Mouse (Mus musculus) liver, embryonic 15.5 days (tissue): ENCODE measurements around the gene Hoxd11. TPM values are rescaled to one million over a fixed set of nuclear protein-coding genes. Genes with fewer than 3 reads are reported as not detected.

ENCODE experiments used
- ATAC-seq: fragments of 200-750 bp; cut with Nextera tagmentation; 2 replicates; pipeline ENCODE4 v1.8.0; 2017; ENCODE audit warnings: moderate number of reproducible peaks, mild to moderate bottlenecking, moderate library complexity; ENCODE audit not compliant: insufficient read depth
- H3K27ac ChIP-seq: fragments of 300-500 bp; sonication (generic); replicated peaks from 2 replicates; pipeline ENCODE4 v1.5.1; 2015; ENCODE audit warnings: mild to moderate bottlenecking, inconsistent platforms
- H3K27me3 ChIP-seq: fragments of 300-500 bp; sonication (generic); 2 replicates; pipeline ENCODE4 v1.6.1; 2015; ENCODE audit warnings: mild to moderate bottlenecking, inconsistent platforms
- H3K36me3 ChIP-seq: fragments of 300-500 bp; sonication (generic); replicated peaks from 2 replicates; pipeline ENCODE4 v1.6.1; 2015; ENCODE audit warnings: moderate library complexity, mild to moderate bottlenecking, inconsistent platforms
- H3K4me1 ChIP-seq: fragments of 300-500 bp; sonication (generic); replicated peaks from 2 replicates; pipeline ENCODE4 v1.6.1; 2015; ENCODE audit warnings: inconsistent platforms
- H3K4me2 ChIP-seq: fragments of 300-500 bp; sonication (generic); 2 replicates; pipeline ENCODE4 v1.6.1; 2015; ENCODE audit warnings: moderate library complexity, mild to moderate bottlenecking, inconsistent platforms
- H3K4me3 ChIP-seq: fragments of 300-500 bp; sonication (generic); replicated peaks from 2 replicates; pipeline ENCODE4 v1.5.1; 2015; ENCODE audit warnings: mild to moderate bottlenecking, inconsistent platforms
- H3K9ac ChIP-seq: fragments of 300-500 bp; sonication (generic); 2 replicates; pipeline ENCODE4 v1.6.1; 2015; ENCODE audit warnings: moderate library complexity, mild to moderate bottlenecking, inconsistent platforms
- H3K9me3 ChIP-seq: fragments of 300-500 bp; sonication (generic); replicated peaks from 2 replicates; pipeline ENCODE4 v1.6.1; 2016; ENCODE audit warnings: inconsistent platforms
- WGBS: fragments of 180-500 bp; shearing (Covaris S2); methylation state at CpG from one replicate; pipeline ENCODE4 v1.1.7; 2015; ENCODE audit warnings: mixed read lengths; ENCODE audit not compliant: insufficient replicate concordance; 5-methylcytosine and 5-hydroxymethylcytosine counted together
- polyA plus RNA-seq: library from polyadenylated mRNA; unstranded; fragments of >200 nt; fragmentation: Nextera tagmentation; extraction: Ambion mirVana; gene quantifications from 2 replicates; pipeline ENCODE4 v1.2.1, GENCODE M21; 2015

Gene Hoxd11
- polyA plus RNA-seq, 1 experiment from 2014 or later = not detected

DNA sequence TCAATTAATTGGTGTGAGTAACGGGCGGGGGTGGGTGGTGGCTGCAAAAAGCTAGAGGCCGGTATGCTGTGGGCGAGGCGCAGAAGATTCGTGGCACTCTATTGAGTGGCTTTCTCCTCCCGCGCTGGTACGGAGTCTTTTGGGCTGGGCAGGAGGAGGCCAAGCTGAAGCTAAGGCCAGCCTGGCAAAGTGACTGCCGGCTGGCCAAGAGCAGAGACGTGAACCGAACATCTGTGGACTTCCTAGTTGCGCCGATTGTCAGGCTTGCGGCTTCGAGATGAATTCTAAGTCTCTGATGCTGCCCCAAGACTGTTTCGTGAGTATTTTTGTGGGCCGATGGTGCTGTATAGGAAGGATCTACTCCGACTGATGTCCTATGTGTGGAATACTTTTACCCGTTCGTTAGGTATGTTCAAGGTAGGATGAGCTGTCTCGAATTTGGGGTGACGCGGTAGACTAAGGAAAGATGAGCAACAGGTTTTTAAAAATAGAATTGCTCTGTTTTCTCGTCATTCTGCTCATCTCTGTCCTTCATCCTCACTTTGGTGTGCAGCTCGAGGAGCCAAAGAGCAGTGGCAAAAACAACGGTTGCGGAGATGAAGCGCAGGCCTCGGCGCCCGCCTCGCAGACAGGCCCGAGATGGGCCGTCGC, 12.0 kb upstream of the Hoxd11 start:
- no peak for ATAC-seq
- WGBS = 4% methylated on average over 36 of the region's 36 CpGs
- Histone ChIP-seq H3K36me3 (no peaks in the 10 kb centered on the region), H3K4me3 (no peak overlapping the region), H3K4me2 (no peak overlapping the region), H3K27me3 (peaks cover 99% of the 10 kb centered on the region), H3K4me1 (no peaks in the 10 kb centered on the region; the same call in 1 of the 2 replicates), H3K9ac (no peak overlapping the region), H3K9me3 (no peaks in the 10 kb centered on the region), H3K27ac (no peak overlapping the region)

DNA sequence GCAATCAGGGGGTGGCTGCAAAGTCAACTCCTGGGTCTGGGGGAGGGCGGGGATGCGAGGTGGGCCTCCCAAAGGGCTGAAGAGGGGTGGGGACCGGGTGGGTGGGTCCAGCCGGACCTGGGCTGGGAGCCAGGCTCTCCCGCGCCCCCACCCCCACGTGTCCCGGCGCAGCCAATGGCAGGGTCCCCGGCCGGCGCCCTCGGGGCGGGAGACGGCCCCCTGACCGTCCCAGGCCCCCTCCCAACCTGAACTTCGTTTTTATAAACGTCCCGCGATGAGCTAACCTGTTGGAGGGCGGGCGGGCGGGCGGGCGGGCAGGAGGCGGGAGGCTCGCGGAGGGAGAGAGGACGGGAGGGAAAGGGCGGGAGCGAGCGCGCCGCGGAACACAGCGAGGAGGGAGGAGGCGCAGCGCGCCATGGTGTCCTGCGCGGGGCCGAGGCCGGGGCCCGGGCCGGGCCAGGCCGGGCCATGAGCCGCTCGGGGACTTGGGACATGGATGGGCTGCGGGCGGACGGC, 11.5 kb upstream of the Hoxd11 start, which contains the start of gene Hoxd13:
Hoxd13 (plus strand) TSS at position 469 of the 516 bp plus-strand sequence.
- Histone ChIP-seq H3K27ac (no peak within 1 kb of the TSS), H3K9ac (no peak within 1 kb of the TSS), H3K4me3 (peak within 1 kb of the TSS; percentile 37), H3K4me2 (peak within 1 kb of the TSS; percentile 54), H3K4me1 (no peaks in the 10 kb centered on the region; the same call in 1 of the 2 replicates), H3K27me3 (peaks cover 99% of the 10 kb centered on the region), H3K36me3 (no peaks in the 10 kb centered on the region), H3K9me3 (no peaks in the 10 kb centered on the region)
- no peak for ATAC-seq
- WGBS = 1% methylated on average over 46 of the region's 51 CpGs

DNA sequence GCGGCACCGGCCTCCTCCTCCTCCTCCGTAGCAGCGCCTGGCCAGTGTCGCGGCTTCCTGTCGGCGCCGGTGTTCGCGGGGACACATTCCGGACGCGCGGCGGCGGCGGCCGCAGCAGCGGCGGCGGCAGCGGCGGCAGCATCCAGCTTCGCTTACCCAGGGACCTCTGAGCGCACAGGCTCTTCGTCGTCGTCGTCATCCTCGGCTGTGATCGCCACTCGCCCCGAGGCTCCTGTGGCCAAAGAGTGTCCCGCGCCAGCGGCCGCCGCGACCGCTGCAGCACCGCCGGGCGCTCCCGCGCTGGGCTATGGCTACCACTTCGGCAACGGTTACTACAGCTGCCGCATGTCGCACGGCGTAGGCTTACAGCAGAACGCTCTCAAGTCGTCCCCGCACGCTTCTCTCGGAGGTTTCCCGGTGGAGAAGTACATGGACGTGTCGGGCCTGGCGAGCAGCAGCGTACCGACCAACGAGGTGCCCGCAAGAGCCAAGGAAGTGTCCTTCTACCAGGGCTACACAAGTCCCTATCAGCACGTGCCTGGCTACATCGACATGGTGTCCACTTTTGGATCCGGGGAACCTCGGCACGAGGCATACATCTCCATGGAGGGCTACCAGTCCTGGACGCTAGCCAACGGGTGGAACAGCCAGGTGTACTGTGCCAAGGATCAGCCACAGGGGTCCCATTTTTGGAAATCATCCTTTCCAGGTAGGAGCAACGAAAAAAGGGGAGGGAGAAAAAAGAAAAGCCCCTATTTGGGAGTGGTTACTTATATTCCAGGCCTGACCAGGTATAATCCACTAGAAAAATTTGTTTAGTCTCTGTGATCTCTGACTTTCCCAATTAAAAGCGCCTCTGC, 10.8 kb upstream of the Hoxd11 start:
- no peak overlapping the region for H3K27ac ChIP-seq
- ATAC-seq = no peak
- H3K27me3 ChIP-seq = peaks cover 99% of the 10 kb centered on the region
- 1% methylated on average over 67 of the region's 74 CpGs for WGBS
- peak overlapping the region; percentile 37 for H3K4me3 ChIP-seq
- peak overlapping the region; percentile 54 for H3K4me2 ChIP-seq
- no peaks in the 10 kb centered on the region for H3K36me3 ChIP-seq
- H3K9me3 ChIP-seq = no peaks in the 10 kb centered on the region
- no peak overlapping the region for H3K9ac ChIP-seq
- H3K4me1 ChIP-seq = no peaks in the 10 kb centered on the region; the same call in 1 of the 2 replicates

GRCm38 (mm10) chr2:74669230-74669578, 10.2 kb upstream of the Hoxd11 start:
- Histone ChIP-seq H3K27ac (no peak overlapping the region), H3K4me2 (no peak overlapping the region), H3K9ac (no peak overlapping the region), H3K4me1 (no peaks in the 10 kb centered on the region; the same call in 1 of the 2 replicates), H3K9me3 (no peaks in the 10 kb centered on the region), H3K27me3 (peaks cover 99% of the 10 kb centered on the region), H3K4me3 (no peak overlapping the region), H3K36me3 (no peaks in the 10 kb centered on the region)
- WGBS = 2% methylated on average over 3 of the region's 3 CpGs
- ATAC-seq = no peak

DNA sequence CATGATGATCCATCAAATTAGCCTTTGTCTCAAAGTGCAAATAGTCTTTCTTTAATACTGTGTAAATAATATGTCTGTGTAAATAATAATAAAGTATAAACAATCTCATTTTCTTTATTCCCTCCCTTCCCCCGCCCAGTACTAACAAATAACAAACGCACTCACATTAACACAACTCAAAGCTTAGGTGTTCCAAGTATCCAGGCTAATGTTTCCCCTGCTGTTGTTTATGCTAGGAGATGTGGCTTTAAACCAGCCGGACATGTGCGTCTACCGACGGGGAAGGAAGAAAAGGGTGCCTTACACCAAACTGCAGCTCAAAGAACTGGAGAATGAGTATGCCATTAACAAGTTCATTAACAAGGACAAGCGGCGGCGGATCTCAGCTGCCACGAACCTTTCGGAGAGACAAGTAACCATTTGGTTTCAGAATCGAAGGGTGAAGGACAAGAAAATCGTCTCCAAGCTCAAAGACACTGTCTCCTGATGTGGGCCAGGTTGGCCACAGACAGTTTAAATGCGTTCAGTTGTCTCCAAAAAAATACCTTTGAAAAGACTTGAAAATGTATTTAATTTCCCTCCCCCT, 9.6 kb upstream of the Hoxd11 start:
- Histone ChIP-seq H3K4me1 (no peaks in the 10 kb centered on the region; the same call in 1 of the 2 replicates), H3K9me3 (no peaks in the 10 kb centered on the region), H3K4me3 (no peak overlapping the region), H3K4me2 (no peak overlapping the region), H3K27ac (no peak overlapping the region), H3K9ac (no peak overlapping the region), H3K36me3 (no peaks in the 10 kb centered on the region), H3K27me3 (peaks cover 99% of the 10 kb centered on the region)
- ATAC-seq = no peak
- WGBS = 3% methylated on average over 14 of the region's 14 CpGs

DNA sequence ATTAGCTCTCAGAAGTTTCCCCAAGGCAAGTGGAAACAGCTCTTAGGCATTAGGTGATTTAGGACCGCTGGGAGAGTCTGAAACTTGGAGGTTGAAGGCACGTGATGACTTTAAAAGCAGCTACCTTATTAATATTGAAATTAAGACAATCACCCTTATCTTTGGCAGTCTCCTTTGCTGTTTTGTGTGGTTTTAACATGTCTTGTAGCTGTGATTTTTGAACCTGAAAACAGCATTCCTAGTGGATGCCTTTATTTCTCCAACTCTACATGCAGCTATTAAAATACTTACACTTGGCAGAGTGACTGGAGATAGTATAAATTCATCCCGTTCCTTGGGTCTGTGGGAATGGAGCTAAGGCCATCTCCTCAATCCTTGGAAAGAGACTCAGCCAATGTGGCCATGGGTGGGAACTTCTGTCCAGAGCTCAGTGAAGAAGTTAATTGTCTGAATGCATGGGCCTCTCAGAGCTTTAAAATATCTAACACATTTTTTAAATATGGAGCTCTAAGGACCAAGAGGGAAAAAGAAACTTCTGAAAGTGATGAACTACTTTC, 8.6 kb upstream of the Hoxd11 start:
- no peak for ATAC-seq
- Histone ChIP-seq H3K27ac (no peak overlapping the region), H3K9ac (no peak overlapping the region), H3K4me3 (no peak overlapping the region), H3K9me3 (no peaks in the 10 kb centered on the region), H3K27me3 (peaks cover 99% of the 10 kb centered on the region), H3K36me3 (no peaks in the 10 kb centered on the region), H3K4me2 (no peak overlapping the region), H3K4me1 (no peaks in the 10 kb centered on the region; the same call in 1 of the 2 replicates)
- WGBS = 6% methylated on average over 3 of the region's 3 CpGs

- H3K4me3 ChIP-seq = no peak overlapping the region
- no peaks in the 10 kb centered on the region; the same call in 1 of the 2 replicates for H3K4me1 ChIP-seq
- H3K9ac ChIP-seq = no peak overlapping the region
- no peak overlapping the region for H3K27ac ChIP-seq
- ATAC-seq = no peak
- WGBS = 3% methylated on average over 5 of the region's 5 CpGs
- no peaks in the 10 kb centered on the region for H3K36me3 ChIP-seq
- peaks cover 100% of the 10 kb centered on the region for H3K27me3 ChIP-seq
- peak overlapping the region; percentile 23; the same call in 1 of the 2 replicates for H3K4me2 ChIP-seq
- H3K9me3 ChIP-seq = no peaks in the 10 kb centered on the region
These were observed 7.5 kb upstream of the Hoxd11 start for GRCm38 (mm10) chr2:74671847-74672246.

DNA sequence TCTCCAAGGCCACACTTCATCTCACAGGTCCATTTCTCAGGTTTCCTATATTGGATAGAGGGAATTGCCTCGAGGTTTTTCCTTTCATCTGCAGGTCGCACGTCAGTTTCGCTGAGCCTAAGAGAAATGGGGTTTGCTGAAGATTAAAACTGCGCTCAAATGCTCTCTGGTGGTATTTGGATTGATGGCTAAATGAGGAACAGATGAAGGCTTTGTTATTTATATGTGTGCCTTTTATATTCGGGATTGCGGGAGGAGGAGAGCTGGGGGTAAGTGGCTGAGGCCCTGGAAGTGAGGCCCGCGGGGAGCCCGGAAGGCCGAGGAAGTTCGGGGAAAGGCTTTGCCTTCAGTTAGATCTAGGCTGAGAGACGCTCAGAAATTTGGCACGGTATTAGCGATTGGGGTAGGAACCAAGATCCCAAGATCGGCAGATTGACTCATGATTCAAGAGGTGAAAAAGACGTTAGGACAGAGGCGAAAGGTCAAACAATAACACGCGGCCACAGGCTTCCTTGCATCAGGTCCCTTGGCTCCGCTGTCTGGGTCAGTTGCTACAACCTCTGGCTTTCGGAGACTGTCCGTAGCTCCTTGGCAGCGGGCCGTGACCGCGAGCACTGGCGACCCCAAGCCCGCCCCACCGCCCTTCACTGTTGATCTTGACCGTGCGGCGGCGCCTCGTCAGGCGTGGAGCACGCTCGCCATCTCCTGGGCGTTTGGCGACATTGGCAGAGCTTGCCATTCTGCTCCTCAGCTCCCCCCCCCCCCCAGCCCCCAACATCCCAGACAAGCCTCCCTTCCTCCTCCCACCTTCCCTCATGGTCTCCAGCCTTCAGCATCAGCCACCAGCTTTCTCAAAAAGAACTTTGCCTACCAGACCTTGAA, 6.6 kb upstream of the Hoxd11 start:
- Histone ChIP-seq H3K36me3 (no peaks in the 10 kb centered on the region), H3K4me1 (no peaks in the 10 kb centered on the region; the same call in 1 of the 2 replicates), H3K4me3 (peak overlapping the region; percentile 29), H3K27me3 (peaks cover 100% of the 10 kb centered on the region), H3K9me3 (no peaks in the 10 kb centered on the region), H3K9ac (no peak overlapping the region), H3K27ac (no peak overlapping the region), H3K4me2 (peak overlapping the region; percentile 53)
- 1% methylated on average over 40 of the region's 40 CpGs for WGBS
- no peak for ATAC-seq

GRCm38 (mm10) chr2:74673835-74674425, 5.4 kb upstream of the Hoxd11 start:
- H3K9ac ChIP-seq = no peak overlapping the region
- H3K9me3 ChIP-seq = no peaks in the 10 kb centered on the region
- no peak overlapping the region for H3K27ac ChIP-seq
- H3K36me3 ChIP-seq = no peaks in the 10 kb centered on the region
- no peak overlapping the region for H3K4me3 ChIP-seq
- no peaks in the 10 kb centered on the region for H3K4me1 ChIP-seq
- H3K27me3 ChIP-seq = peaks cover 100% of the 10 kb centered on the region
- no peak for ATAC-seq
- 3% methylated on average over 24 of the region's 24 CpGs for WGBS
- H3K4me2 ChIP-seq = no peak overlapping the region
